Mouse (Mus musculus) layer of hippocampus, adult 9-10 months (tissue): ENCODE measurements at regions not wholly inside any gene's neighbourhood (a gene's known extent, or its start where the extent isn't known, plus 50 kb on each side); places are given as distances from the start of the nearest gene placed in this dataset.

Source experiments
- DNase-seq: peaks from one replicate; pipeline ENCODE4 v3.0.0; 2022; ENCODE audit warnings: low spot score

DNA sequence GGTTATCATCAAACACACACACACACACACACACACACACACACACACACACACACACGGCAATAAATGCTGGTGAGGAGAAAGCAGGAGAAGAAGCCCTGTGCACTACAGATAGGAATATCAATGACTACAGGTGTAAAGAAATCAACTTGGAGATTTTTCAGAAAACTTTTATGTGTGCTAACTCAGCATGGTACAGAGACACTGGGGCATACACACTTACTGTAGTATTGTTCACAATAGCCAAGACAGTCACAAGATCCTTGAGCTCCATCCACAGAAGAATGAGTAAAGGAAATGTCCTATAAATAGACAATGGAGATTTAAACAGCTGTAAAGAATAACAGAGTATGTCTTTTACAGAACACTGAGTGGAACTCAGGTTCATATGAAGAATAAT, 182.4 kb downstream of the Tm2d1 start:
- DNase-seq, result no peak

DNA sequence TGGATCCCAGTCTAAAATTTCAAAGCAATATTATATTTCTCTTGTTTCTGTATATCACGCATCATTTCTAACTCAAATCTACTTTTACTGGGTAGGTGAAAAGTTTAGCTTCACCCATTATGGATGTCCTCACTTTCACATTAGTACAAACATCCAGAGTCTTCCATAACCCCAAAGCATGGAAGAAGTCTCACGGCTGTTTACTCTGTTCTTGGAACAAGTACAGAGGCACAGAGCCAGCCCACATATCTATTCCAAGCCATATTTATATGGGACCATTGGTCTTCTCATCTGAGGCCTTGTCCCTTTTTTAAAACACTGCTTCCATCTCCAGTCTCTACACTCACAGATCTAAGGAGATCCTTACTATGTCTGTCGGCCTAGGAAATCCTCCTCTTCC, 192.8 kb downstream of the Tm2d1 start:
- DNase-seq, result no peak

DNA sequence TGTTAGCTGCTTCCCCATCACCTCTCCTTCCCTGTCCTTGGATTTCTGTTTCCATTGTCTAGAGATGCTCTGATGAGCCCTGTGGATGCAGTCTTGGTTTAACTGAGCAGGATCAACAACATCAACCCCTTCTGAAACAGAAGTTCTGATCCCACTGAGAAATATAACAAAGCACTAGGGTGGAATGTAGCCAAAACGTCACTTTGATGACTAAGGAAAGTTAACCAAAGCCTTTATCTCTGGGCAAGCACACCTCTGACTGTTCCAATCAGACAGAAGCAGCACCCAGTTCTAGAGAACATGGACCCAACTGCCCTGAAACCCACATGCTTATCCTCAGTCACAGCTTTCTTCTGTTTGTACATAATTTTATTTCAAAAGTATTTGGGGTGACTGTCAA, 193.2 kb downstream of the Tm2d1 start:
- no peak for DNase-seq

DNA sequence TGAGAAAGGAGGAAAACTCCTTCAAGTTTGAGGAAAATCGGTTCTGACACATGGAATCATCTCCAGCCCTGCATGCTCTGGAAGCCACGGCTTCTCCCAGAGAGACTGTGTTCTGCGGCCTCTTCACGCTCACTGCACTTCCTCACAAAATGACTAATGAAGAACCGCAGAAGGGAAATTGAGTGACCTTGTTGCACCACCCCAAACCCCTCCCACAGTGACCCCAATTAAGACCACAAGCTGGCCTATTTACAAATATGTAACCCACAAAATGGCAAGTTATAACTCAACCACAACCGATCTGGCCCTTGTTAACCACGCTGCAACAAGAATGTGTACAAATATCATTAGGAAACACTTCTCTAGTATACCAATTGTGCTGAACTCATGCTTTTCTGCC, 194.2 kb downstream of the Tm2d1 start:
- DNase-seq, result no peak

DNA sequence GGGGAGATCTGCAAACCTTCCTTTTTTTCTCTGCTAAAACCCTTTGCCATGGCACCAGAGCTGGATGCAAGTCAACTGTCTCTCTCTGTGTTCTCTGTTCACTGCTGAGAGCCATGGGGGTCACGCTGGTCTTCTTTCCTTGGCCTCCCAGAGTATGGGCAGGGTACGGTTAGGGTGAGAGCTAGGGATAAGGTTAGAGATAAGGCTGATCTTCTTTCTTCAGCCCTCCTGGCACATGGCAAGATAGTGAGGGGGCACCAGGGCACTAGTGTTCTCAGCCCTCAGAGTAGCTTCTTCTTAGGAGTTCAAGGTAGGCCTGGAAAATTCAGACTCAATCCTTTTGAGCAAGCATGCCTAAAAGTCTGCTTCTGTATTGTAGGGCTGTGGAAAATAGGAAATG, 196.1 kb downstream of the Tm2d1 start:
- DNase-seq, result no peak

DNA sequence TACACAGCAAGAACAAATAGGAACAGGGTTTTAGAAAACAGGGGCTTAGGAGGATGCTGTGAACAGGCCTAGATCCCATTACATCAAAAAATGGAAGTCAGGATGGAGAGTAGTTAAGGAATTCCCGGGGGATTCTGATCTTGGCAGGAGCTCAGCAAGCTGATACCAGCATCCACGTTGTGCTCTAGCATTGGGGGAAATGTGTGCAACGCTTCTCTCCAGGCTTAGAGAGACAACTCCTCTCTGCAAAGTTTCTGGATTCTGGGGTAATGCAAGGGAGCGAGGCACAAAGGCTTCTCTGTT, 201.1 kb downstream of the Tm2d1 start:
- no peak for DNase-seq

DNA sequence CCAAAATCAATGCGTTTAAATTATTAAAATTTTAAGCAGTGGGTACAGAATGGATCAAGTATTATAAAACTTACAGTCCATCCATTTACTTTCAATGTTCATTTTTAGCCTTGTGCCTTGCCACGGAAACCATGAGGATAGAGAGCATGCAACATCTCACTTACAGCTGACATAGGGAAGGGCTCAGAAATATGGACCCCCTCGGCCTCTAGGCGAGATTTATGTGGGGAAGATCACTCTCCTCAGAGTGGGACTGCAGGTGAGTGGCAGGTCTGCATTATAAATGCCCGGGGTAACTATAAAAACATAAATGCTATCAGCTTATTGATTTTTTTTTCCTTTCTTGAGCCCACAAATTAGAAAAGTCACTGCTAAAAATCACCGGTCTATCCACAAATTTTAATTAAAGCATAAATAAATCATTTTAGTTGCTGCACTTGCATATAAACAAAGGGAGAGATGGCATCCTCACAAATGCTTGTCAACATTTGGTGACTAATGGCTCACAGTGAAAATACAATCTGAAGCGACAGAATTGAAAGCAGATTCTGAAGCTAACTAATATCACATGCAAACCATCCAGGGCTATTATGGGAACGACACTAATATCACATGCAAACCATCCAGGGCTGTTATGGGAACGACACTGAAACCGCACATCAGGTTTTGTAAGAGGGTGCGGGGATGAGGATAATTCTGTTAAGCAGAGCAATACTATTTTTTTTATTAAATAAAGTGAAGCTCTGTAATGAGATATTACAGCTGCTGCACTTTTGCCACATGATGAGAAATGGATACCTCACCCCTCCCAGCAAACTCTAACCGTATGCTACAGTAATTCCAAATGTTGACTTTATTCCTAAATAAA, 201.7 kb downstream of the Tm2d1 start:
- DNase-seq, result no peak

DNA sequence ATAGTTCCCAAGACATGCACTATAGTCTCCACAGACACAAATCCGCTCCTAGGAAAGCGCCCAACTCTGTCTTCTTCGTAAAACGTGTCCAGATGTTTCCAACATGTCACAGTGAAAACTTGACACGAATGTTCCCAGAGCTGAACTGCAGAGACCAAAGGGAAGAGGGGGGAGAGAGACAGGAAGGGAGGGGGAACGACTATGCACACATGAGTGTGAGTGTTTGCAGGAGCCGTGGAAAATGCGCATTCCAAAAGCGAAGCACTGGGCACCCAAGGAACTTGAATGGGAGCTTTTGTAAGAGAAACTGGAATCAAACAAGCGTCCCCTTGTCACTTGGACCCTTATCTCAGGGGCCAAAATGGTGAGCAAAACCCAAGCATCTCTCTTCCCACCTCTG, 202.8 kb downstream of the Tm2d1 start:
- DNase-seq, result no peak
